Mouse (Mus musculus) stomach, embryonic 14.5 days (tissue): ENCODE measurements around the gene Sh3d19. TPM values are rescaled to one million over a fixed set of nuclear protein-coding genes. Genes with fewer than 3 reads are reported as not detected.

Experiments used
- ATAC-seq: fragments of 200-750 bp; cut with Nextera tagmentation; 2 replicates; pipeline ENCODE4 v1.8.0; 2017; ENCODE audit warnings: low read depth, moderate TSS enrichment; ENCODE audit not compliant: insufficient number of reproducible peaks, insufficient read depth, low FRiP score
- H3K27ac ChIP-seq: fragments of 300-500 bp; sonication (generic); 2 replicates; pipeline ENCODE4 v1.5.1; 2014; ENCODE audit warnings: mild to moderate bottlenecking, low read length, moderate library complexity, mixed read lengths
- H3K27me3 ChIP-seq: fragments of 300-500 bp; sonication (generic); 2 replicates; pipeline ENCODE4 v1.6.1; 2014; ENCODE audit warnings: low read length, control low read depth, mixed read lengths; ENCODE audit not compliant: control insufficient read depth, insufficient read depth
- H3K36me3 ChIP-seq: fragments of 300-500 bp; sonication (generic); 2 replicates; pipeline ENCODE4 v1.6.1; 2014; ENCODE audit warnings: mild to moderate bottlenecking, control low read depth, low read length, moderate library complexity, mixed read lengths; ENCODE audit not compliant: control insufficient read depth, insufficient read depth
- H3K4me1 ChIP-seq: fragments of 300-500 bp; sonication (generic); 2 replicates; pipeline ENCODE4 v1.6.1; 2014; ENCODE audit warnings: low read length, control low read depth, mixed read lengths; ENCODE audit not compliant: control insufficient read depth, insufficient read depth
- H3K4me2 ChIP-seq: fragments of 300-500 bp; sonication (generic); replicated peaks from 2 replicates; pipeline ENCODE4 v1.6.1; 2014; ENCODE audit warnings: low read depth, low read length, control low read depth
- H3K4me3 ChIP-seq: fragments of 300-500 bp; sonication (generic); 2 replicates; pipeline ENCODE4 v1.5.1; 2014; ENCODE audit warnings: low read depth, low read length, control low read depth
- H3K9ac ChIP-seq: fragments of 300-500 bp; sonication (generic); replicated peaks from 2 replicates; pipeline ENCODE4 v1.6.1; 2014; ENCODE audit warnings: low read depth, mild to moderate bottlenecking, control low read depth, low read length, moderate library complexity, mixed read lengths
- H3K9me3 ChIP-seq: fragments of 300-500 bp; sonication (generic); 2 replicates; pipeline ENCODE4 v1.6.1; 2016; ENCODE audit warnings: low read depth, low read length, control low read depth; ENCODE audit not compliant: control insufficient read depth
- WGBS: fragments of 180-500 bp; shearing (Covaris S2); extraction: QIAGEN DNeasy Blood & Tissue Kit; methylation state at CpG from one replicate; pipeline ENCODE4 v1.1.7; 2014; 5-methylcytosine and 5-hydroxymethylcytosine counted together
- polyA plus RNA-seq: library from polyadenylated mRNA; unstranded; fragments of >200 nt; fragmentation: Nextera tagmentation; extraction: Ambion mirVana; gene quantifications from 2 replicates; pipeline ENCODE4 v1.2.1, GENCODE M21; 2014

Sh3d19 gene
- polyA plus RNA-seq, 1 experiment from 2014 or later, result 48.1 TPM

DNA sequence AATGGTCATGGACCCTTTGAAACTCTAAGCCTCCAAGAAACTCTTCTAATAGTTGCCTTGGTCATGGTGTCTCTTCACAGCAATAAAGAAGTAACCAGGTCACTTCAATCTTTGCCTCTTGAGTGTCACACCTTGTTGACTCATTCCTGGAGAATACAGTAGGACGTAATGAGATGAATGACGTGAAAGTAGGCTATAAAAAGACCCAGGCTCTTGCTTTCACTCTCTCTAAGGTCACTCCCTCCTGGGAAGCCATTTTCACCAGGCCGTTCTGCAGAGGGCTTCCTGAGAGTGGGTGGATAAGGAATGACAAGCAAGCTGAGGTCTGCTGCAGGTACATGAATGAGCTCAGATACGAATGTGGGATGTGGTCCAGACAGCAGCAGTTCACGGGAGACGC lies 40.5 kb downstream of the Sh3d19 start:
- Histone ChIP-seq H3K36me3 (no peaks in the 10 kb centered on the region), H3K27me3 (no peaks in the 10 kb centered on the region), H3K4me3 (no peak overlapping the region), H3K9me3 (no peaks in the 10 kb centered on the region), H3K27ac (no peak overlapping the region), H3K9ac (no peak overlapping the region), H3K4me1 (peaks cover 4% of the 10 kb centered on the region; the same call in 1 of the 2 replicates), H3K4me2 (no peak overlapping the region)
- 61% methylated on average over 6 of the region's 6 CpGs for WGBS
- ATAC-seq, result no peak

DNA sequence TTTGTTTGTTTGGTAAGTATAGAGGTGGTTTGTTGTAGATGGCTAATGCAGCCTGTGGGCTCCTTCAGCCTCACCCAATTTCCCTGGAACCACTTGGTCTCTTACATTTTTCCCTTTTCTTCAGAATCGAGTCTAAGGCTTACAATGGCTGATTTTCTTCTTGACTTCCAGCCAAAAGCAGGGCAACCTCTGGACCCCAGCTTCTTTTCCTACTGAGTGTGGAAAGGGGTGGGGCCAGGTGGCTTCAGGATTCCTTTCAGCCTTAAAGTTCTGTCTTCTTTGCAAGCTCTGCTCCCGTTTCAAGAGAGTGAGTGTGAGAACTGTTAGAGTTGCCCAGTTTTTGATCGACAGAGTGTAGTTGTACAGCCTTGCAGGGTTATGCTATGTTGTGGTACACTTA lies 40.9 kb downstream of the Sh3d19 start:
- Histone ChIP-seq H3K27me3 (no peaks in the 10 kb centered on the region), H3K9ac (no peak overlapping the region), H3K4me3 (no peak overlapping the region), H3K9me3 (no peaks in the 10 kb centered on the region), H3K4me2 (no peak overlapping the region), H3K27ac (no peak overlapping the region), H3K36me3 (no peaks in the 10 kb centered on the region), H3K4me1 (peaks cover 4% of the 10 kb centered on the region; the same call in 1 of the 2 replicates)
- ATAC-seq, result no peak
- WGBS, result 31% methylated on average over 3 of the region's 3 CpGs

DNA sequence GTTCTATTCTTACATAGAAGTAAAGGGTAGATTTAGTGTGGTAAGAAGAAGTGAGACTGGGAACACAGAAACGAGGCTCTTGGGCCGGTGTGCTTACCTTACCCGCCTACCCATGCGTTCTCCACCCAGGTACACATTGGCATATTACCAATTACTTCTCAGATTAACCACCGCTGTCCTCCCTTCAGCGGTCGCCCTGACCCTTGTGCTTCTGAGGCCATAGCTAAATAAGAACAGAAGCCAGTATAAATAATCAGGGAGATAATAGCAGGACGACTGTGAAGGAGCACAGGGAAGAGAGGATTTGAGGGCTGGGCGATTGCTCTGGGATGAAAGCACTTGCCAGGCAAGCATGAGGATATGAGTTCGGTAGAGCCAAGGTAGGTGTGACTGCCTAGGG lies 42.9 kb downstream of the Sh3d19 start:
- no peak overlapping the region for H3K27ac ChIP-seq
- no peak for ATAC-seq
- H3K4me1 ChIP-seq, result peaks cover 4% of the 10 kb centered on the region; the same call in 1 of the 2 replicates
- no peak overlapping the region for H3K4me2 ChIP-seq
- no peaks in the 10 kb centered on the region for H3K27me3 ChIP-seq
- no peaks in the 10 kb centered on the region for H3K36me3 ChIP-seq
- H3K9me3 ChIP-seq, result no peaks in the 10 kb centered on the region
- H3K4me3 ChIP-seq, result no peak overlapping the region
- H3K9ac ChIP-seq, result no peak overlapping the region
- WGBS, result 80% methylated on average over 10 of the region's 10 CpGs

DNA sequence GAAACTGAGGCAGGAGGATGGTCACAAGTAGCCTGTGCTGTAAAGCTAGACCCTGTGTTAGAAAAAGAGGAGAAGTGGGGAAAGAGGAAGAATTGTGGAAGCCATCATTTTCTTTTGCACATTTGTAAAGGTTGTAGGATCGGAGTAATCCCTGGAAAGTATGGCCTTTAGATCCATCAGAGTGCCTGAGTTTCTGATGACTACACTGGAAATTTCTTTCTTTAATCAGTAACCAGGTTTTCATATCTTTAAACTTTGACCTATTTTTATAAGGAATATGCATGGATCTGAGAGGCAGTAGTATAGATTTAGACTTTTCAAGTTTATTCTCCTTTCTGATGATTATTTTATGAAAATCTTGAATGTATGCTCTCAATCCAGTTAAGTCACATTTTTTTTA lies 46.1 kb downstream of the Sh3d19 start:
- Histone ChIP-seq H3K9me3 (no peaks in the 10 kb centered on the region), H3K27me3 (no peaks in the 10 kb centered on the region), H3K27ac (no peak overlapping the region), H3K4me3 (no peak overlapping the region), H3K36me3 (no peaks in the 10 kb centered on the region), H3K4me2 (no peak overlapping the region), H3K9ac (no peak overlapping the region), H3K4me1 (no peaks in the 10 kb centered on the region)
- 90% methylated on average over 1 of the region's 1 CpGs for WGBS
- no peak for ATAC-seq

GRCm38 (mm10) chr3:86017484-86017883 lies 46.6 kb downstream of the Sh3d19 start:
- H3K9me3 ChIP-seq, result no peaks in the 10 kb centered on the region
- no peaks in the 10 kb centered on the region for H3K36me3 ChIP-seq
- no peak overlapping the region for H3K9ac ChIP-seq
- H3K27me3 ChIP-seq, result no peaks in the 10 kb centered on the region
- 69% methylated on average over 8 of the region's 8 CpGs for WGBS
- H3K27ac ChIP-seq, result no peak overlapping the region
- H3K4me1 ChIP-seq, result no peaks in the 10 kb centered on the region
- H3K4me2 ChIP-seq, result no peak overlapping the region
- no peak overlapping the region for H3K4me3 ChIP-seq
- ATAC-seq, result no peak

GRCm38 (mm10) chr3:86020921-86021650 lies 50.2 kb downstream of the Sh3d19 start:
- Histone ChIP-seq H3K27me3 (no peaks in the 10 kb centered on the region), H3K27ac (no peak overlapping the region), H3K4me3 (no peak overlapping the region), H3K9ac (no peak overlapping the region), H3K9me3 (no peaks in the 10 kb centered on the region), H3K4me1 (no peaks in the 10 kb centered on the region), H3K4me2 (no peak overlapping the region), H3K36me3 (no peaks in the 10 kb centered on the region)
- 90% methylated on average over 16 of the region's 16 CpGs for WGBS
- ATAC-seq, result no peak

DNA sequence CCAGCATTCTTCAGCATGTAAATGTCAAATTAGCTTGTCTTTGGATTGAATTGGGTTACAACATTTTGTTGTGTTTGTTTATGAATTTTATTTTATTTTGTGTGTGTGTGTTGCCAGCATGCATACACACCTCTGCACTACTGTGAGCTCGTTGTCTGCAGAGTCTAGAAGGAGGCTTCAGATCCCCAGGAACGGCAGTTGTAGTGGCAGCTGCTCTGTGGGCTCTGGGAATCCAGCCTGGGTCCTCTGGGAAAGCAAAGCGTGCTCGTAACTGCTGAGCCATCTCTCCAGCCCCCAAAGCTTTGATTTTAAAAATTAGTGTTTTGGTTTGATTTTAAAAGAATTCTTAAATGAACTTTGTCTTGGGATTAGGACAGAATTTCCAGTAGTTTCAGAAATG lies 50.7 kb downstream of the Sh3d19 start:
- no peak overlapping the region for H3K9ac ChIP-seq
- H3K27me3 ChIP-seq, result no peaks in the 10 kb centered on the region
- no peaks in the 10 kb centered on the region for H3K36me3 ChIP-seq
- no peaks in the 10 kb centered on the region for H3K9me3 ChIP-seq
- no peak overlapping the region for H3K4me3 ChIP-seq
- no peak overlapping the region for H3K4me2 ChIP-seq
- no peak for ATAC-seq
- no peak overlapping the region for H3K27ac ChIP-seq
- no peaks in the 10 kb centered on the region for H3K4me1 ChIP-seq
- whole genome bisulfite sequencing, result 91% methylated on average over 4 of the region's 4 CpGs

DNA sequence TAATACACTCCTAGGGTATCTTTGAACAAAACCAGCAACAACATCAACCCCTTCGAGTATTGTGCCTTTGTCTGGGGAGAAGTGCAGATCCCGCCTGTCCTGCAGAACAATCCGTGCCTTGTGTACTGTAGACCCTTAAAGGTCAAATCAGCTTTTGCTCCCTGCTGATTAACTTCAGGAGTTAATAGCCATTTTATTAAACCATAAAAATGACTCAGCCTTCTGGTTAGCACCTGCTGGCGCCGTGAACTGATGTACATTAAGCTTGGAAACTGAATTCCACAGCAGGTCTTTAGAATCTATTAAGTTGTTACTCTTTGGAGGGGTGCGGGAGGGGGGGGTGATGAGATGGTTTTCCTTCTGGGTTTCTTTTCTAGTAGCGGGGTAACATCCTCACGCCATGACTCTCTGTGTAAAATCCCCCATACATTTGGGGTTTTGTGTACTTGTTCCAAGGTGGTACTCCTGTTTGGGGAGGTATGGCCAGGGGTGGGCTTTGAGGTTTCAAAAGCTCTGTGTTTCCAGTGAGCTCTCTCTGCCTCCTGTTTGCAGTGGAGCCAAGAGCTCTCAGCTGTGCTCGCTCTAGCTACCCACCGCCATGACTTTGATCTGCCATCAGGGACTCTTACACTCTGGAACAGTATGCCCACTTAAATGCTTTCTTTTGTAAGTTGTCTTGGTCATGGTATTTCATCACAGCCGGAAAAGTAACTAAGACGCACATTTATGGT lies 53.3 kb downstream of the Sh3d19 start:
- Histone ChIP-seq H3K36me3 (no peaks in the 10 kb centered on the region), H3K4me2 (no peak overlapping the region), H3K27ac (no peak overlapping the region), H3K4me3 (no peak overlapping the region), H3K4me1 (no peaks in the 10 kb centered on the region), H3K27me3 (no peaks in the 10 kb centered on the region), H3K9me3 (no peaks in the 10 kb centered on the region), H3K9ac (no peak overlapping the region)
- no peak for ATAC-seq
- WGBS, result 91% methylated on average over 12 of the region's 12 CpGs
